Comparison of ENCODE assay signal across 8 mouse cellular contexts in the genomic region with DNA sequence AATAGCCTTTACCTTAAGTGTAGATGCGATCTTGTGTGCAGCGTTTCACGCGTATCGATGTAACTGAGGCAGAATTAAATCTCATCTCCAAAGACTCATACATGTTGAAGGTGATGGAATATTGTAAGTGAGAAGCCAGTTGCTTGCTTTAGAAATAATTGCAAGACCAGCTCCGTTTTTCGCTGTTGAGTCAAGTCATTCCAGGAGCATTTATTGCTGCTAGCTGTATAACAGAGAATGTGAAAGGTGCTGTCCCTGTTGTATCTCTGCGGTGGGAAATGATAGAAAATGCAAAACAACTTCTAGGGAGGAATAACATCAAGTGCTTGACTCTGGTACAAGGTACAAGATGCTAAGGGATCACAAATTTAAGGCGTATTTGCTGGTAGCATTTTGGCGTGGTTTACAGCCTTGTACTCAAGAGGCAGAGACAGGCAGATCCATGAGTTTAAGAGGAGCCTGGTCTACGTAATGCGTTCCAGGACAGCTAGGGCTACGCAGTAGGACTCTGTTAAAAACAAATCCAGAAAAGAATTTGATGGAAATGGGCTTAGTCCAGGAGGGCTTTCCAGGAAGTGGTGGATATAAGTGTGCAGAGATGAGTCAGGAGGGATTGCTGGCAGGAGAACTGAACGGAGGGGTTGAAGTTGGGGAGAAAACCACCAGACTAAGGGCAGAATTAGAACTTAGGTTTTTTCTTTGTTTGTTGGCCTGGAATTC. TPM values are rescaled to one million over a fixed set of nuclear protein-coding genes. Genes with fewer than 3 reads are reported as not detected.
A peak's percentile ranks its signal among the peaks of the same experiment; 100 is the strongest.
DNase-seq lines count a peak whose midpoint lies in the region; ATAC-seq and TF ChIP-seq lines count a peak whose summit lies in the region.

No protein-coding gene starts in this region.

- H3K4me3 ChIP-seq in left cerebral cortex, adult 2 months: peak overlapping the region; percentile 78
- H3K4me3 ChIP-seq in bone marrow macrophage, adult 2 months (ENCODE audit: insufficient read depth, low read length): peak overlapping the region; percentile 93
- peak overlapping the region; percentile 88 for H3K4me3 ChIP-seq in neural tube, embryonic 12.5 days

- H3K27me3 ChIP-seq in neural tube, embryonic 12.5 days (replicated peaks): peaks cover 12% of the 10 kb centered on the region; the same call in 1 of the 2 replicates

- ATAC-seq in neural tube, embryonic 12.5 days (ENCODE audit: low FRiP score, low read depth): no peak

- TF ChIP-seq CTCF in left cerebral cortex, adult 2 months (IDR thresholded peaks at IDR 0.05): no peak
- no peak for TF ChIP-seq CTCF in bone marrow macrophage, adult 2 months (IDR thresholded peaks at IDR 0.05; ENCODE audit: low read depth, low read length)

- 34% methylated on average over 14 of the region's 14 CpGs for WGBS in neural tube, embryonic 12.5 days

- intact Hi-C loops in left cerebral cortex, adult 2 months (cut with DNase I): loop anchor here (2.0 to 5.0 kb wide), 2 partner anchors 45 to 66 kb away; no protein-coding TSS in a partner anchor

- DNase-seq in left cerebral cortex, adult 2 months (ENCODE audit: extremely low spot score in 1 of 2, low spot score in 2 of 2): no peak
- DNase-seq in left cerebral cortex, adult 11 months (ENCODE audit: low spot score): no peak
- DNase-seq in induced T-regulatory cell, adult 2 months (ENCODE audit: low read depth): peak; percentile 74
- DNase-seq in cerebellum, adult 9-10 months: no peak
- no peak for DNase-seq in kidney, postnatal 25 days
- no peak for DNase-seq in cerebellum, adult 11 months

- H3K9me3 ChIP-seq in neural tube, embryonic 12.5 days: no peaks in the 10 kb centered on the region

- H3K4me1 ChIP-seq in bone marrow macrophage, adult 2 months (ENCODE audit: control insufficient read depth, insufficient read depth, low read length): peaks cover 41% of the 10 kb centered on the region
- peaks cover 17% of the 10 kb centered on the region for H3K4me1 ChIP-seq in neural tube, embryonic 12.5 days

- no peaks in the 10 kb centered on the region for H3K36me3 ChIP-seq in neural tube, embryonic 12.5 days

- H3K4me2 ChIP-seq in neural tube, embryonic 12.5 days (replicated peaks): peak overlapping the region; percentile 81

- TF ChIP-seq POLR2A in bone marrow macrophage, adult 2 months (IDR thresholded peaks at IDR 0.05; ENCODE audit: borderline replicate concordance, low read depth, low read length): no peak

- H3K9ac ChIP-seq in neural tube, embryonic 12.5 days: 0 out of 2 replicates have a peak overlapping the region, but pooled peaks have one; percentile 89

- H3K27ac ChIP-seq in left cerebral cortex, adult 2 months: peak overlapping the region; percentile 93
- H3K27ac ChIP-seq in bone marrow macrophage, adult 2 months (ENCODE audit: insufficient read depth, low read depth, low read length): peak overlapping the region; percentile 66
- H3K27ac ChIP-seq in neural tube, embryonic 12.5 days: no peak overlapping the region

RNA-seq across cellular contexts. Expression of a gene that starts 1.7 kb away (rescaled TPM):
- 10 to 100 TPM; 20.2 to 26.5 TPM for total RNA-seq in left cerebral cortex, adult 2 months (2021)
- 11.4 and 13.7 TPM in 2 replicates for polyA plus RNA-seq in bone marrow macrophage, adult 2 months (2012; ENCODE audit: insufficient read depth, insufficient read length, missing spikeins)
- 9.6 TPM in 2 replicates for polyA plus RNA-seq in neural tube, embryonic 12.5 days (2016; fragmentation: Nextera tagmentation; extraction: Ambion mirVana)

RNA-seq across cellular contexts. Expression of a gene that starts 43.8 kb away (rescaled TPM):
- 10 to 100 TPM; 36.4 to 39.4 TPM for total RNA-seq in left cerebral cortex, adult 2 months (2021)
- polyA plus RNA-seq in bone marrow macrophage, adult 2 months (2012; ENCODE audit: insufficient read depth, insufficient read length, missing spikeins): 9.7 and 10.7 TPM in 2 replicates
- 48.5 and 53.4 TPM in 2 replicates for polyA plus RNA-seq in neural tube, embryonic 12.5 days (2016; fragmentation: Nextera tagmentation; extraction: Ambion mirVana)
